Mouse (Mus musculus): ENCODE measurements at regions not wholly inside any gene's neighbourhood (a gene's known extent, or its start where the extent isn't known, plus 50 kb on each side); places are given as distances from the start of the nearest gene placed in this dataset.

DNA sequence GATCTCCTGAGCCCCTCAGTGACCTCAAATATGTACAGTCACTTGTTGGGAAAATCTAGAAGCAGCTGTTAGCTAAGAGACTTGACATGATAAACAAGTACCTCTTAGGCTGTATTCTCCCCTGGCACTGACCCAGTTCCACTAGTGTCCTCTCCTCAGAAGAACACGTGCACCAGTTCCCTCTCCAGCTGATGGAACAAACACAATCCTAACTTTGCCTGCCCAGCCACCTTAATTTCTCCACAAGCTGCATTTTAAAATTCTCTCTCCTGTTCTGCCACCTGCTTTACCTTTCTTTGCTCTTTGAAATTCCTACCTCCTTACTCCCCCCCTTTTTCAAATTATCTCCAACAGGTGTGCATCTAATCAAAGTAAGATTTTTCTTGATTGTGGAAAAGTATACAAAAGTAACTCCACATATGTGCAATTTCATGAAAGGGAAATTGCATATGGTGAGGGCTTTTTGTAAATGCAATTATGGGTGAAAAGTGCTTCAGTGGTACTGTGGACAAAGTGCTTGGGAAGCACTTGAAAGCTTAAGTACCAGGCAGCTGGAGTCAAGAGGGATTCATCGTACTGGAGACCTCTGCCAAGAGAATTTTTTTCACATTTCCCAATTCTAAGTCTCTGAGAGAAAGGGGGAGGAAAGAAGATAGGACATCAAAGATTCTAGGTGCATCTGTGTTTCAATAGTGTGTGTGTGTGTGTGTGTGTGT lies 590.7 kb upstream of the Acvr2a start:
- no peak for DNase-seq (ENCODE audit: low read depth, low spot score)

DNA sequence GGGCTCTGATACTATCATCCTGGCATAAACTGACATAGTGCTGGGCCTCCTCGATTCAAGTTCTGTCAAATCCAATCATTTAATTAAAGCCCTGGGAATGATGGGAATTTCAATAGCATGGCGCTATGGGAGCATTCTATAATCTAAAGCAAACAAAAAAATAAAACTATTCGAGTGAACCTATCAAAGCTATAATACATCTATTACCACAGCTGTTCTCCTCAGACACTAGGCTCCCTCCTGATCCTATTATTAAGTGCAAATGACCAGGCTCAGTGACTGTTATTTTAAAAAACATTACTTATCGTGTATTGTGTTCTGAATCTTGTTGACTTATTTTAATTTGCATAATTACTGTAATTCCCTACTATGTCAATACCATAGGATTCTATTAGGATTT lies 563.7 kb upstream of the Acvr2a start:
- DNase-seq (ENCODE audit: low read depth, low spot score): no peak

DNA sequence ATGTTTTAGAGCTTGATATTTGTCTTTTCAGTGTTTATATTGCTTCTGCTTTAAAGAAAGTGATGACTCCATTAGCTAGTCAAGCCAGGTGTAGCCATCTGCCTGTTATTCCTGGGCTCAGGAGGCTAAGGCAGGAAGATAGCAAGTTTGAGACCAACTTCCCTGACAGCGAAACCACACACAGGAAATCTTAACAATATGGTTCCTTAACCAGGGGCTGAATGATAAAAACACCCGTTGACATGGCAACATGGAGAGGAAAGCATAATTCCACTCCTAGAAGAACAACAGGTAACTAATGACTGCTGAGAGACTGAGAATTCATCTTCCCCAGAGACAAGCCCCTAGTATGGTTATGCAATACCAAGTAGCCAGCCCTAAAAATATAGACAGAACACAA lies 553.6 kb upstream of the Acvr2a start:
- DNase-seq (ENCODE audit: low read depth, low spot score): no peak

All from A20 (cell line).